Mouse (Mus musculus) left cerebral cortex, adult 2 months (tissue): ENCODE data around the gene Rpl10a. TPM values are rescaled to one million over a fixed set of nuclear protein-coding genes. Genes with fewer than 3 reads are reported as not detected.
A peak's percentile ranks its signal among the peaks of the same experiment; 100 is the strongest.

Experiments used
- DNase-seq, 2 experiments: peaks; one replicate each; pipeline ENCODE4 v3.0.0; 2021 to 2022; ENCODE audit warnings: low spot score in 2 of 2, mixed read lengths in 1 of 2; ENCODE audit errors: extremely low spot score in 1 of 2
- H3K27ac ChIP-seq: fragments of 200-600 bp; 2 replicates; pipeline ENCODE4 v1.8.1; 2022
- H3K4me3 ChIP-seq: fragments of 200-600 bp; 2 replicates; pipeline ENCODE4 v1.8.1; 2022
- CTCF ChIP-seq: fragments of 200-600 bp; IDR thresholded peaks from 2 replicates; pipeline ENCODE4 v1.8.1; 2022; ENCODE audit warnings: antibody characterized with exemption, mild to moderate bottlenecking, moderate library complexity
- intact Hi-C: fragments of 180-260 bp; cut with DNase I; formaldehyde crosslinking; loops from one replicate; pipeline ENCODE4 v1.15.1; 2025
- total RNA-seq, 2 experiments: library from RNA; stranded (reverse); gene quantifications; 2 replicates each; pipeline ENCODE4 v1.2.3; 2021

Gene Rpl10a
- total RNA-seq, 2 experiments from 2014 or later, result 302 to 309 TPM

GRCm38 (mm10) chr17:28337547-28337946, 9.3 kb downstream of the Rpl10a start:
- H3K4me3 ChIP-seq, result no peak overlapping the region
- intact Hi-C loops, result no loop called here
- no peak for DNase-seq
- TF ChIP-seq CTCF, result no peak
- H3K27ac ChIP-seq, result no peak overlapping the region

- DNase-seq, result no peak
- Histone ChIP-seq H3K27ac (no peak overlapping the region), H3K4me3 (no peak overlapping the region)
- intact Hi-C loops, result no loop called here
- no peak for TF ChIP-seq CTCF
Measured at GRCm38 (mm10) chr17:28340578-28340977, 12.3 kb downstream of the Rpl10a start.

GRCm38 (mm10) chr17:28341091-28341490, 12.8 kb downstream of the Rpl10a start:
- no peak for TF ChIP-seq CTCF
- Histone ChIP-seq H3K27ac (no peak overlapping the region), H3K4me3 (peak overlapping the region; percentile 19)
- peak; percentile 57 to 66 for DNase-seq
- intact Hi-C loops, result no loop called here

GRCm38 (mm10) chr17:28344050-28344607, 15.9 kb downstream of the Rpl10a start:
- Histone ChIP-seq H3K27ac (no peak overlapping the region), H3K4me3 (no peak overlapping the region)
- no peak for DNase-seq

GRCm38 (mm10) chr17:28344670-28345069, 16.4 kb downstream of the Rpl10a start:
- TF ChIP-seq CTCF, result no peak
- intact Hi-C loops, result no loop called here
- Histone ChIP-seq H3K27ac (no peak overlapping the region), H3K4me3 (no peak overlapping the region)
- no peak for DNase-seq

More at GRCm38 (mm10) chr17:28344050-28344607, 15.9 kb downstream of the Rpl10a start:
- intact Hi-C loops, result no loop called here
- TF ChIP-seq CTCF, result no peak

GRCm38 (mm10) chr17:28345271-28345721, 17.0 kb downstream of the Rpl10a start:
- no peak overlapping the region for H3K27ac ChIP-seq
- no peak for TF ChIP-seq CTCF
- intact Hi-C loops, result no loop called here
- no peak for DNase-seq
- H3K4me3 ChIP-seq, result no peak overlapping the region

GRCm38 (mm10) chr17:28345882-28346281, 17.6 kb downstream of the Rpl10a start:
- no peak for DNase-seq
- no peak overlapping the region for H3K4me3 ChIP-seq
- no peak for TF ChIP-seq CTCF
- intact Hi-C loops, result no loop called here
- no peak overlapping the region for H3K27ac ChIP-seq

- TF ChIP-seq CTCF, result no peak
- intact Hi-C loops, result no loop called here
Measured at GRCm38 (mm10) chr17:28347327-28347726, 19.1 kb downstream of the Rpl10a start.

GRCm38 (mm10) chr17:28348211-28348610, 19.9 kb downstream of the Rpl10a start:
- no peak for TF ChIP-seq CTCF
- no peak for DNase-seq
- H3K4me3 ChIP-seq, result no peak overlapping the region
- no peak overlapping the region for H3K27ac ChIP-seq
- intact Hi-C loops, result no loop called here

More at GRCm38 (mm10) chr17:28347327-28347726, 19.1 kb downstream of the Rpl10a start:
- no peak overlapping the region for H3K27ac ChIP-seq
- no peak overlapping the region for H3K4me3 ChIP-seq
- no peak for DNase-seq

GRCm38 (mm10) chr17:28349264-28349880, 21.1 kb downstream of the Rpl10a start:
- no peak for TF ChIP-seq CTCF
- no peak for DNase-seq
- H3K27ac ChIP-seq, result no peak overlapping the region
- intact Hi-C loops, result no loop called here
- peak overlapping the region; percentile 52; the same call in 1 of the 2 replicates for H3K4me3 ChIP-seq

- DNase-seq, result no peak
- Histone ChIP-seq H3K27ac (no peak overlapping the region), H3K4me3 (peak overlapping the region; percentile 52)
- TF ChIP-seq CTCF, result no peak
- intact Hi-C loops, result no loop called here
Measured at GRCm38 (mm10) chr17:28349901-28350465, 21.7 kb downstream of the Rpl10a start.

GRCm38 (mm10) chr17:28350466-28351352, 22.4 kb downstream of the Rpl10a start, which contains the start of gene Tead3:
TSS of gene Tead3 (minus strand) at chr17:28350817.
- no peak; the same call in 1 of the 2 replicates for TF ChIP-seq CTCF
- no peak within 1 kb of the TSS for H3K27ac ChIP-seq
- H3K4me3 ChIP-seq, result peak within 1 kb of the TSS; percentile 52
- DNase-seq, result peak in 1 of 2 experiments; percentile 38
- intact Hi-C loops, result no loop called here
